Mouse (Mus musculus): Measurements from ENCODE around the gene Nudt16l1.

GRCm38 (mm10) chr16:4946155-4946554 lies 7.6 kb downstream of the Nudt16l1 start:
- TF ChIP-seq CTCF (IDR thresholded peaks at IDR 0.05; ENCODE audit: low read depth) (no peak), EP300 (IDR thresholded peaks at IDR 0.05; ENCODE audit: low read depth) (no peak)
